Mouse (Mus musculus): ENCODE data around the gene Fam57b.

- TF ChIP-seq CTCF (IDR thresholded peaks at IDR 0.05; ENCODE audit: control insufficient read depth, insufficient read depth, insufficient read length), result no peak
- no peak for TF ChIP-seq USF1 (IDR thresholded peaks at IDR 0.05; ENCODE audit: low read depth)
- TF ChIP-seq MYOG (IDR thresholded peaks at IDR 0.05; ENCODE audit: control insufficient read depth, extremely low read depth, insufficient read length), result no peak
Measured at GRCm38 (mm10) chr7:126803751-126804150, 6.3 kb downstream of the Fam57b start.
